Mouse (Mus musculus): Measurements from ENCODE around the gene Adgrg7. TPM values are rescaled to one million over a fixed set of nuclear protein-coding genes. Genes with fewer than 3 reads are reported as not detected.
A peak's percentile ranks its signal among the peaks of the same experiment; 100 is the strongest.

The Adgrg7 gene
- polyA plus RNA-seq, 1 experiment from 2014 or later = not detected

DNA sequence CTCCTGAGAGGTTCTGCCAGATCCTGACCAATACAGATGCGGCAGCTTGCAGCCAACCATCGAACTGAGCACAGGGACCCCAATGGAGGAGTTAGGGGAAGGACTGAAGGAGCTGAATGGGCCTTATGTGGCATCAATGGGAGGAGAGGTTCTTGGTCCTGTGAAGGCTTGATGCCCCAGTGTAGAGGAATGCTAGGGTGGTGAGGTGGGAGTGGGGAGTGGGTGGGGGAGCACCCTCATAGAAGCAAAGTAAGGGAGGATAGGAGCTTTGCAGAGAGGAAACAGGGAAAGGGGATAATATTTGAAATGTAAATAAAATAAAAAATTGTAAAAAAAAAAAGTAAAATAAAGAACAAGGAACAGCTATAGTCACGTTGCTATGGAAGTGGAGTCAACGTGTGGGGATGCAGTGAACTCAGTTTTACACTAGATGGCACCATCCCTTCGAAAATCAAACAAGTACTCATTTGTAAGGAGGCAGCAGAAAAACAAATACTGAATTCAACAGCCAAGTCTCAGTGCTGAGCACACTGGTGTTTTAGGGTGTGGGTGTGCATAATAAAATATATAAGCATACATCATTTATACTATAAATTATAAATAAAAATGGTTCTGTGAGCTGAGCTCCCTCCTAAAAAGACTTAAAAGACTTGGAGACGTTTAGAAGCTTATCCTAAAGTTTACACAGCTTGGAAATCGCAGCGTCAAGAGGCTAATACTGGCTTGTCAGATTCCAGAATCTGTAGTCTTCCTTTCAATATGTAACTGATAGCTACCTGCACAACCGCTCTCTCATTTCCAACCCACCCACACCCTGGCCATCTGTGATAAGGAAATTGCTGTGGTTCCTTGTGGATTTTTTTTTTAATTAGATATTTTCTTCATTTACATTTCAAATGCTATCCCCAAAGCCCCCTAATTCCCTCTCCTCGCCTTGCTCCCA lies 24.2 kb downstream of the Adgrg7 start:
- peak; percentile 91 for ATAC-seq (ENCODE audit: low FRiP score)
- no peak overlapping the region for H3K27ac ChIP-seq (replicated peaks)

DNA sequence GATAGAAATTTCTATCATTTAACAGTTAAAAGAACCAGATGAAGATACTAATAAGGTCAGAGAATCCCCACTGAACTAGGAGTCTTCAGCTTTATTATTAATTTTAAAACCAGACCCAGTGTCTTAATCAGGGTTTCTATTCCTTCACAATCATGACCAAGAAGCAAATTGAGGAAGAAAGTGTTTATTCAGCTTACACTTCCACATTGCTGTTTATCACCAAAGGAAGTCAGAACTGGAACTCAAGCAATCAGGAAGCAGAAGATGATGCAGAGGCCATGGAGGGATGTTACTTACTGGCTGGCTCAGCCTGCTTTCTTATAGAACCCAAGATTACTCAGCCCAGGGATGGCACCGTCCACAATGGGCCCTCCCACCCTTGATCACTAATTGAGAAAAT lies 66.6 kb downstream of the Adgrg7 start:
- Histone ChIP-seq H3K27me3 (replicated peaks) (no peaks in the 10 kb centered on the region), H3K4me2 (no peak overlapping the region), H3K36me3 (no peaks in the 10 kb centered on the region), H3K9ac (replicated peaks) (no peak overlapping the region), H3K9me3 (replicated peaks) (no peaks in the 10 kb centered on the region), H3K27ac (replicated peaks) (no peak overlapping the region), H3K4me1 (no peaks in the 10 kb centered on the region), H3K4me3 (replicated peaks) (no peak overlapping the region)
- no peak for ATAC-seq (ENCODE audit: low FRiP score)
- 25% methylated on average over 1 of the region's 1 CpGs for WGBS

More for the DNA sequence above, 24.2 kb downstream of the Adgrg7 start:
- H3K4me1 ChIP-seq = no peaks in the 10 kb centered on the region
- H3K9ac ChIP-seq (replicated peaks) = no peak overlapping the region
- no peak overlapping the region for H3K4me3 ChIP-seq (replicated peaks)
- 54% methylated on average over 10 of the region's 10 CpGs for WGBS
- no peaks in the 10 kb centered on the region for H3K36me3 ChIP-seq
- H3K27me3 ChIP-seq (replicated peaks) = no peaks in the 10 kb centered on the region
- no peaks in the 10 kb centered on the region for H3K9me3 ChIP-seq (replicated peaks)
- H3K4me2 ChIP-seq = no peak overlapping the region

DNA sequence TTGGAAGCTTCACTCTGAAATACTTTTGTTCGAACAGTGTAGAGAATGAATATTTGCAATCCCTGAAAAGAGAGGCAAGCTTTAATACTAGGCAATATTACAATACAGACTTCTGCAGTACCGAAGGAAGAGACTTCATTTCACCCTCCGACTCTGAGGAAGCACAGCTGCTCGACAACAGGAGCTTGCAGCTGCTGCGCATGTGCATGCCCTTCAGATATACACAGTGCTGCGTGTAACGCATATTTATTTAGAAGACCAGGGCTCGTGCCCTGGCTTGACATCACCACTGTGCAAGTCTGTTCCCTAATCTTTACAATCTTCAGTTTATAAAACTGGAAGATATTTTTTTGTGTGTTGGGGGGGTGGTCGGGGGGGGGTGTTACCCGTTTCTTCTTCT lies 70.7 kb downstream of the Adgrg7 start:
- WGBS = 81% methylated on average over 10 of the region's 10 CpGs
- H3K9ac ChIP-seq (replicated peaks) = no peak overlapping the region

DNA sequence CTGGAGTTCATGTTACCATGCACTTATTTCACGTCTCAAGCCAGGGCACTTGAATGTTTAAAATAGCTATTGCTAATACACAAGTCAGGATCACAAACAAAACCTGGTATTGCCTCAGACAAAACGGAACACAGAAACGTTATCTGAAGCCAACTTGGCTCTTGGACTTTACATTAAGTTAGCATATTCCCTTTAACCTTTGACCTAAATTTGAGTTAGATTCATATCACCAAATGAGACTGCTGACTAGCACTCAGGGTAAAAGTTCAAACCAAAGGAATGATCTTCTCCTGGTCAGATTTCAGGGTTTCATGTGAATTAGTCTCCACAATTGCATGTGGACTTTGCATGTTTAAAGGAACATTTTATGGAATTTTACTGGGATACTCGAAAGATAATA lies 73.3 kb downstream of the Adgrg7 start:
- no peak for ATAC-seq (ENCODE audit: low FRiP score)
- peaks cover 4% of the 10 kb centered on the region; the same call in 1 of the 2 replicates for H3K4me1 ChIP-seq
- H3K27me3 ChIP-seq (replicated peaks) = no peaks in the 10 kb centered on the region
- no peak overlapping the region for H3K4me2 ChIP-seq
- no peaks in the 10 kb centered on the region for H3K9me3 ChIP-seq (replicated peaks)
- H3K9ac ChIP-seq (replicated peaks) = no peak overlapping the region
- H3K36me3 ChIP-seq = no peaks in the 10 kb centered on the region
- WGBS = 74% methylated on average over 4 of the region's 4 CpGs
- H3K27ac ChIP-seq (replicated peaks) = no peak overlapping the region
- H3K4me3 ChIP-seq (replicated peaks) = no peak overlapping the region

More for the DNA sequence above, 70.7 kb downstream of the Adgrg7 start:
- H3K9me3 ChIP-seq (replicated peaks) = no peaks in the 10 kb centered on the region
- H3K27ac ChIP-seq (replicated peaks) = no peak overlapping the region
- H3K4me2 ChIP-seq = no peak overlapping the region
- no peaks in the 10 kb centered on the region for H3K36me3 ChIP-seq
- ATAC-seq (ENCODE audit: low FRiP score) = no peak
- no peaks in the 10 kb centered on the region for H3K4me1 ChIP-seq
- H3K27me3 ChIP-seq (replicated peaks) = no peaks in the 10 kb centered on the region
- no peak overlapping the region for H3K4me3 ChIP-seq (replicated peaks)

DNA sequence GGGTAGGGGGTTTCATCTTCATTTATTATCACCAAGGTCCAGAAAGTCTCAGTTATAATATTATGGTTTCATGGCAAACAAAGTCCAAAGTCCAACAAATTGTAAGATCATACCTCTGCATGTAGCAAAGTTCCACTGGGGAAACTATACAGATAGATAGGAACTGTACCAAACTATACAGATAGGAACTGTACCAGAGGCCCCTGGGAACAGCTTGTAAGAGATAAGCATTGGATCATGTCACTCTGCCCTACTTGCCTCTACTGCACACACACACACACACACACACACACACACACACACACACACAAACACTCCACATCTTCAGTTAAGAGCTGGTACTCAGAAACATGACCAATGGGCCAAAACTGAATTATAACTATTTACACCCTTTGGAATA lies 76.6 kb downstream of the Adgrg7 start:
- Histone ChIP-seq H3K4me2 (no peak overlapping the region), H3K9ac (replicated peaks) (no peak overlapping the region), H3K9me3 (replicated peaks) (no peaks in the 10 kb centered on the region), H3K27ac (replicated peaks) (no peak overlapping the region), H3K27me3 (replicated peaks) (no peaks in the 10 kb centered on the region), H3K36me3 (no peaks in the 10 kb centered on the region), H3K4me1 (peaks cover 24% of the 10 kb centered on the region), H3K4me3 (replicated peaks) (no peak overlapping the region)
- ATAC-seq (ENCODE audit: low FRiP score) = no peak

DNA sequence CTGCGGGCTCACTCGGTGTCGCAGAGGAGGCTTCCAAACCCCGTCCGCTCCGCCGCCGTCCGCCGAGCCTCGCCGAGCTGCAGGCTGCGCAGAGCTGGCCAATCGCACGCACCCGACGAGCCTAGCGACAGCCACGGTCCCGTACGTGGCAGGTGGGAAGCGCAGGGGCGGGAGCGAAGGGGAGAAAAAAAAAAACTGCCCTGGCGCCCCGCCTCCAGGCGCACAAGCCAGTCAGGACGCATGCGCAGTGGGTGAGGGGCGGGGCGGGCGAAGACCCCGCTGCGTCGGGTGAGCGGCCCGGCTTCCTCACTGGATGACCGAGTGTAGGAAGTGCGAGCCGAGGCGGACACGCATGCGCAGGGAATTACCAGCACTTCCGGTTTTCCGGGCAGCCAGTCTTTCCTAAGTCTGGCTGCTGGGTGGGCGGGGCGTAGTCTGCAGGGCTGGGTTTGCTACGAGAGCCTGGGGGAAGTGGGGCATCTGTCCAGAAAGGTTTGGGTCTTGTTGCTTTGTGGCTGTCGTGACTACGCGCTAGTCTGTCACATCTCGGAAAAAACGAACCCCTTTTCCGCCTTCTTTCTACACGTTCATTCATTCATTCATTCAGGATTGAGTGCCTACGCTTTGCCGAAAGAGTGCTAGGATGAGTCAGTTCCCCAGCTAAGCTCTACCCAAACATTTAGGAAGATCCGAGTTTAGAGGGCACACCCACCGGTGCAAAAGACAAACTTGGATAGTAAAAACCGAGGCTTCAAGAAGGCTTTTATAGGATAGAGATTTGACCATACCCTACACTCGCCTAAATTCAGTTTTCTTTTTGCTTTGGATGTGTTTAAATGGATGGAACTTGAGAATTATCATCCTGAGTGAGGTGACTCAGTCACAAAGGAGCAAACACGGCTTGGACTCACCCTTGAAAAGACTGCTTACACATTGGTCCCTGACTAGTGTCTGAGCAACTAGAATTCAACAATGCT lies 78.1 kb downstream of the Adgrg7 start, which contains the start of gene Tfg:
Tfg (minus strand) TSS at position 227 of the 977 bp plus-strand sequence.
- no peaks in the 10 kb centered on the region for H3K36me3 ChIP-seq
- H3K4me1 ChIP-seq = peaks cover 26% of the 10 kb centered on the region
- H3K4me2 ChIP-seq = peak within 1 kb of the TSS; percentile 73
- ATAC-seq (ENCODE audit: low FRiP score) = peak; percentile 98
- H3K9ac ChIP-seq (replicated peaks) = peak within 1 kb of the TSS; percentile 88
- no peaks in the 10 kb centered on the region for H3K9me3 ChIP-seq (replicated peaks)
- peak within 1 kb of the TSS; percentile 98 for H3K27ac ChIP-seq (replicated peaks)
- WGBS = under 1% methylated on average over 62 of the region's 62 CpGs
- H3K27me3 ChIP-seq (replicated peaks) = no peaks in the 10 kb centered on the region
- peak within 1 kb of the TSS; percentile 81 for H3K4me3 ChIP-seq (replicated peaks)

DNA sequence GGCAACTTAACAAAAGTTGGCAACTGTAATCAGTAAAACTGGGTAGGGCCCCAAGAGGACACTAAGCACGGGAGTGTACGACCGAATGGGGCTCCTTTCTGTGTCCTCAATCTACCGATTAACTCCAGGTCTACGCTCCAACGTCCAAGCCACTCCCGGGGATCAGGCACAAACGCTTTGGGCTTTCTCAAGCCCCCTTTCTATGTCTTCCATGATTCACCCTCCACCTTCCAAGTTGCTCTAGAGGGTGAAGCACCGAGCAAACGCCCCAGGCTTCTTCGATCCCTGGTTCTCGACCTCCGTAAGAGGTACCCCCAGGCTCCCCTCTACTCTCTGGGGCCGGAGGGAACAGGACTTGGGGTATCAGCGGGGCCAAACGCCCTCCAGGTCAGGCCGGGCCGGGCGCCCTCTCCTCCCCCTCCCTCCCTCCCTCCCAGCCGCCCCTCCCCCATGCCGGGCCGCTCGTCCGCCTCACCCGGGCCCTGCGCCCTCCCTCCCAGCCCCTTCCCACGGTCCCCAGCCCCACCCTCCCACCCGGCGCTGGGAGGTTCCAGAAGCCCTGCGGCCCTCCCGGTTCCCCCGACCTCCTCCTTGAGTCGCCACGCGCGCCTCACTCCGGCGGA lies 79.0 kb downstream of the Adgrg7 start:
- 0% methylated on average over 29 of the region's 38 CpGs for WGBS
- no peaks in the 10 kb centered on the region for H3K9me3 ChIP-seq (replicated peaks)
- peak overlapping the region; percentile 73 for H3K4me2 ChIP-seq
- ATAC-seq (ENCODE audit: low FRiP score) = peak; percentile 75
- H3K36me3 ChIP-seq = peaks cover 5% of the 10 kb centered on the region
- H3K4me3 ChIP-seq (replicated peaks) = peak overlapping the region; percentile 81
- peak overlapping the region; percentile 98 for H3K27ac ChIP-seq (replicated peaks)
- peaks cover 26% of the 10 kb centered on the region for H3K4me1 ChIP-seq
- peak overlapping the region; percentile 88 for H3K9ac ChIP-seq (replicated peaks)
- H3K27me3 ChIP-seq (replicated peaks) = no peaks in the 10 kb centered on the region

DNA sequence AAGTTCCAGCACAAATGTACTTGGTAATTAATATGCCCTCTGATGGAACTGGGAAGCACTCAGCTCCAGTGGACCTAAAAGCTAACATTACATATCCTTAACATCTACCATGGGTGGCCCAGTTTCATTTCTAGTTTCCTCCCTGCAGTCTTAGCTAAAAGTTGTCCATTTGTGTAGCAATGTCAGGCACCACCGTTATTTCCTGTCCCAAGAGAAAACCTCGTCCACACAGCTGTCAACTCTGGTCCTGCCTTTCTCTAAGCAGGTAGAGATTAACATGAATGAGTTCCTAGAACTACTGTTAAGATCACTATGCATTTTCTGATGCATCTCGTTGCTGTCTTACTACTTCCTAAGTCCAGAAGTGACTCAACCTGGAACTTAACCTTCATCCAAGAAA lies 80.0 kb downstream of the Adgrg7 start:
- no peaks in the 10 kb centered on the region for H3K27me3 ChIP-seq (replicated peaks)
- H3K9me3 ChIP-seq (replicated peaks) = no peaks in the 10 kb centered on the region
- peaks cover 16% of the 10 kb centered on the region for H3K36me3 ChIP-seq
- ATAC-seq (ENCODE audit: low FRiP score) = no peak
- H3K4me1 ChIP-seq = peaks cover 26% of the 10 kb centered on the region
- 0 out of 2 replicates have a peak overlapping the region, but pooled peaks have one; percentile 88 for H3K9ac ChIP-seq (replicated peaks)
- WGBS = 77% methylated on average over 3 of the region's 3 CpGs
- peak overlapping the region; percentile 73 for H3K4me2 ChIP-seq
- H3K27ac ChIP-seq (replicated peaks) = no peak overlapping the region
- H3K4me3 ChIP-seq (replicated peaks) = peak overlapping the region; percentile 81; the same call in 1 of the 2 replicates

DNA sequence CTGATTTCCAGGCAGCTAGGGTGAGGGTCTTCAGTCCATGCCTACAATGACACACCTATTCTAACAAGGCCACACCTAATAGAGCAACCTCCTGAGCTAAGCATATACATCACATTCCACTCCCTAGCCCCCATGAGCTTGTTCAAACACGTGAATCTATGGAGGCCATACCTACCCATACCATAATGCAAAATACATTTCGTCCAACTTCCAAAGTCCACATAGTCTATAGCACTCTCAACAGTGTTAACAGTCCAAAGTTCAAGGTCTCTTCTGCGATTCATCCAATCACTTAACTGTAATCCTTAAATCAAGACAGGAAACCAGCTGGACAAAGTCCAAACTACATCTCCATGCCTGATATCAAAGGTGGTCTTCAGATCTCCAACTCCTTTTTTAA lies 85.6 kb downstream of the Adgrg7 start:
- 97% methylated on average over 3 of the region's 3 CpGs for WGBS
- H3K9me3 ChIP-seq (replicated peaks) = no peaks in the 10 kb centered on the region
- H3K9ac ChIP-seq (replicated peaks) = no peak overlapping the region
- H3K36me3 ChIP-seq = peaks cover 50% of the 10 kb centered on the region
- no peaks in the 10 kb centered on the region for H3K27me3 ChIP-seq (replicated peaks)
- H3K4me3 ChIP-seq (replicated peaks) = no peak overlapping the region
- peaks cover 9% of the 10 kb centered on the region for H3K4me1 ChIP-seq
- H3K4me2 ChIP-seq = no peak overlapping the region
- no peak overlapping the region for H3K27ac ChIP-seq (replicated peaks)
- ATAC-seq (ENCODE audit: low FRiP score) = no peak

DNA sequence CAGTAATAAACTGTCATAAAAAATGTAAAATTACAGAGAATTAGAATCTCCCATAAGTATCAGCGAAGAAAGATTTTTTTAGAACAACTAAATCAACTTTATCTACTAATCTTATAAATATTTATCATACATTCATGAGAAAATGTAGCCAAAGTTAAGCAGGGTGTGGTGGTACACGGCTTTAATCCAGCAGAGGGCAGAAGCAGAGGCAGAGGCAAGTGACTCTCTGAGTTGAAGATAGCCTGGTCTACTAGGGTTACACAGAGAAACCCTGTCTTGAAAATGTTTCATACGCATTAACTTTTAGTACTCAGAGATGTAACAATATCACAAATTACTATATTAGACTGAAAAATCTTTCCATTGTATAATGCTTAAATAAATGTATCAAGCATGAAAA lies 89.9 kb downstream of the Adgrg7 start:
- WGBS = 93% methylated on average over 3 of the region's 3 CpGs

DNA sequence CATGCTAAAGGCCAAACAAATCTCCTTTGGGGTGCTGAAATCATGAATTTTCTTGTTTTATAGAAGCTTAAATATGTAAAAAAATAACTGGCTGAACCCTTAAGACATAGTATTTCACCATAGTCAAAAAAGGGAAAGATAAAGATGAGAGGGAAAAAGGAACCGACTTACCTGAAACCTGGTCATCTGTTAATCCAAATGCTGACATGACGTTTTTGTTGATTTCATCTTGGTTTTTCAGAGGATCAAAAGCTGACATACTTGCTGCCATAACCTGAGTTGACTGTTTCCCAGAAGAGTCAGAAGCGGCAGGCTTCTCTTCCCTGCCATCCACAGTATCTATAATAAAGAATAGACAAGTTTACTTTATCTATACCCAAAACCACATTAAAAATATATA lies 94.8 kb downstream of the Adgrg7 start:
- Histone ChIP-seq H3K4me1 (no peaks in the 10 kb centered on the region), H3K36me3 (peaks cover 29% of the 10 kb centered on the region), H3K27ac (replicated peaks) (no peak overlapping the region), H3K27me3 (replicated peaks) (no peaks in the 10 kb centered on the region), H3K4me3 (replicated peaks) (no peak overlapping the region), H3K4me2 (no peak overlapping the region), H3K9ac (replicated peaks) (no peak overlapping the region), H3K9me3 (replicated peaks) (no peaks in the 10 kb centered on the region)
- no peak for ATAC-seq (ENCODE audit: low FRiP score)
- 96% methylated on average over 3 of the region's 3 CpGs for WGBS

More for the DNA sequence above, 89.9 kb downstream of the Adgrg7 start:
- Histone ChIP-seq H3K4me3 (replicated peaks) (no peak overlapping the region), H3K36me3 (peaks cover 53% of the 10 kb centered on the region), H3K9ac (replicated peaks) (no peak overlapping the region), H3K27ac (replicated peaks) (no peak overlapping the region), H3K4me1 (no peaks in the 10 kb centered on the region), H3K27me3 (replicated peaks) (no peaks in the 10 kb centered on the region), H3K4me2 (no peak overlapping the region), H3K9me3 (replicated peaks) (no peaks in the 10 kb centered on the region)
- ATAC-seq (ENCODE audit: low FRiP score) = no peak

Data from neural tube, embryonic 15.5 days (tissue).